Mouse (Mus musculus) neural tube, embryonic 13.5 days (tissue): Measurements from ENCODE around the gene Entpd3. TPM values are rescaled to one million over a fixed set of nuclear protein-coding genes. Genes with fewer than 3 reads are reported as not detected.

Experiments
- ATAC-seq: fragments of 200-750 bp; cut with Nextera tagmentation; 2 replicates; pipeline ENCODE4 v1.8.0; 2017; ENCODE audit warnings: low read depth, mild to moderate bottlenecking, moderate TSS enrichment, moderate library complexity
- H3K27ac ChIP-seq: fragments of 300-500 bp; sonication (generic); replicated peaks from 2 replicates; pipeline ENCODE4 v1.5.1; 2015; ENCODE audit warnings: moderate library complexity, mild to moderate bottlenecking, inconsistent platforms
- H3K27me3 ChIP-seq: fragments of 300-500 bp; sonication (generic); 2 replicates; pipeline ENCODE4 v1.6.1; 2015; ENCODE audit warnings: mild to moderate bottlenecking, inconsistent platforms
- H3K36me3 ChIP-seq: fragments of 300-500 bp; sonication (generic); 2 replicates; pipeline ENCODE4 v1.6.1; 2015; ENCODE audit warnings: mild to moderate bottlenecking, inconsistent platforms
- H3K4me1 ChIP-seq: fragments of 300-500 bp; sonication (generic); replicated peaks from 2 replicates; pipeline ENCODE4 v1.6.1; 2015; ENCODE audit warnings: inconsistent platforms
- H3K4me2 ChIP-seq: fragments of 300-500 bp; sonication (generic); 2 replicates; pipeline ENCODE4 v1.6.1; 2015; ENCODE audit warnings: inconsistent platforms, mild to moderate bottlenecking, moderate library complexity
- H3K4me3 ChIP-seq: fragments of 300-500 bp; sonication (generic); 2 replicates; pipeline ENCODE4 v1.5.1; 2015; ENCODE audit warnings: mild to moderate bottlenecking, inconsistent platforms
- H3K9ac ChIP-seq: fragments of 300-500 bp; sonication (generic); 2 replicates; pipeline ENCODE4 v1.6.1; 2015; ENCODE audit warnings: moderate library complexity, mild to moderate bottlenecking, inconsistent platforms
- H3K9me3 ChIP-seq: fragments of 300-500 bp; sonication (generic); 2 replicates; pipeline ENCODE4 v1.6.1; 2016; ENCODE audit warnings: inconsistent platforms
- WGBS: fragments of 180-500 bp; shearing (Covaris S2); methylation state at CpG from one replicate; pipeline ENCODE4 v1.1.7; 2015; 5-methylcytosine and 5-hydroxymethylcytosine counted together
- polyA plus RNA-seq: library from polyadenylated mRNA; unstranded; fragments of >200 nt; fragmentation: Nextera tagmentation; extraction: Ambion mirVana; gene quantifications from 2 replicates; pipeline ENCODE4 v1.2.1, GENCODE M21; 2015

The Entpd3 gene
- polyA plus RNA-seq, 1 experiment from 2014 or later, result 1.2 TPM

DNA sequence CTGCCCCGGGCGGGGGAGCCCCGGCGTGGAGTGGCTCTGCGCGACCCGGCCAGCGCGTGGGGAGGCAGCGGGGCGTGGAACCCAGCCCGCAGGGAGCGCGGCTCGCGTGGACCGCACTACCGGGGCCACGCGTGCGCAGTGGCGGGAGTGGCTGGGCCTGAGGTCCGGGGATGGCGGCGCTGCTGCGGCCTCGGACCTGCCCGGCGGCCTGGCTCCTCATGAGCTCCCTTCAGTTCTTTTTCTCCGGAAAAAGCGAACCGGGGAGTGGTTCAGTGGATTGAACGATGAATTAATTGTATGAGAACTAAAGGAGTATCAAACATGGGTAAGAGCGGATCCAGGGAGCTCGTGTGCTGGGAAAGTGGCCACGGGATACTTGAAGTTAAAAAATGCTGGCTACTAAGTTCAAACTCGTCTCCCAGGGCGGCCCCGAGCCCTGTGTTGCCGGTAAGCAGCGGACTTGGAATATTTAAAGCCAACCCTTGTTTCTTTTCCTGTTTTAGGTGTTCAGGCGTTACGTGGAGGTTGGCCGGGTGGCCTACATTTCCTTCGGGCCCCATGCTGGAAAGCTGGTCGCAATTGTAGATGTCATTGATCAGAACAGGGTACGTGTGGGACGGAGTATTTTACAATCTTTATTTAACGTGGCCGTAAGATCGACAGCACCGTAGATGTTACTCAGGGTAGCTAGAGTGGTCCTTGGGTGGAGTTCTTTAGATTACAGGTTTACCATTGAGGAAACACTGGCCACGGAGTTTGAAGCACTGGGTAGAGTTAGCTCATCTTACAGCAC lies 32.2 kb downstream of the Entpd3 start:
- peak; percentile 65 for ATAC-seq
- Histone ChIP-seq H3K27ac (peak overlapping the region; percentile 81), H3K4me3 (peak overlapping the region; percentile 88), H3K9ac (peak overlapping the region; percentile 93), H3K36me3 (peaks cover 39% of the 10 kb centered on the region), H3K9me3 (no peaks in the 10 kb centered on the region), H3K4me2 (peak overlapping the region; percentile 90), H3K27me3 (no peaks in the 10 kb centered on the region), H3K4me1 (peaks cover 31% of the 10 kb centered on the region)
- WGBS, result 1% methylated on average over 53 of the region's 53 CpGs

DNA sequence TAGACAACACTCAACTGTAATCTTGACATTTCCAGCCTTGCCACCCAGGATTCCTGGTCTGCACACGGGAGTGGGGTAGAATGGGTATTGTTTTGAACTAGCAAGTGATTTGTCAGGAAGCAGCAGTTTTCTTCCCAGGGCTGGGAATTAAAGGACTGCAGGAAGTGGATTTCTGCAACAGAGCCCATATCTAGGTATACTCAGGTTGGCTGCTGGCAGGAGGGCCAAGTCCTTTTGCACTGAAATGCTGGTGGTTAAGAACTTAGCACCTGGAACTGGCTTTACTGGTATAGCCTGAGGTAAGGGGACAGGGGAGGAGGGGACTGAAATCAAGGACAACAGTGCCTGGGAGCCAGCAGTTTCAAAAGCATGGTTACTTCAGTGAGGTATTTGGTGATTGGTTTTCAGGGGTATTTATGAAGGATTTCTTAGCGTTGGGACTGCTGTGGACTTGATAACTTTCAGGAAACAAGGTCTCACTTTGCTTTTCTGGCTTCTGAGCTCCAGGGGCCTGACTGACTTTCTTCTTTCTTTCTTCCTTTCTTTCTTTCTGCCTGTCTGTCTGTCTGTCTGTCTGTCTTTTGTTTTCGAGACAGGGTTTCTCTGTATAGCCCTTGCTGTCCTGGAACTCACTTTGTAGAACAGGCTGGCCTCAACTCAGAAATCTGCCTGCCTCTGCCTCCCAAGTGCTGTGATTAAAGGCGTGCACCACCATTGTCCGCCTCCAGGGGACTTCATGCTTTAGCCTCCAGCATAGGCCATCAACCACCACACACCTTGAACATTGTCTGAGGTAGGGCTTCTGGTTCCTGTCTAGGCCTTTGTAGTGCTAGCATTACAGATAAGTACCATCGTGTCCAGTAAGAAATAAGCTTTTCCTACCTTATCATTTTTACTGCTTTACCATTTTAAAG lies 36.4 kb downstream of the Entpd3 start:
- H3K4me2 ChIP-seq, result peak overlapping the region; percentile 89
- ATAC-seq, result no peak
- no peak overlapping the region for H3K9ac ChIP-seq
- no peaks in the 10 kb centered on the region for H3K9me3 ChIP-seq
- peak overlapping the region; percentile 67; the same call in 1 of the 2 replicates for H3K27ac ChIP-seq
- no peaks in the 10 kb centered on the region for H3K27me3 ChIP-seq
- peaks cover 29% of the 10 kb centered on the region for H3K4me1 ChIP-seq
- WGBS, result 56% methylated on average over 6 of the region's 6 CpGs
- H3K36me3 ChIP-seq, result peaks cover 39% of the 10 kb centered on the region
- H3K4me3 ChIP-seq, result peak overlapping the region; percentile 67; the same call in 1 of the 2 replicates

DNA sequence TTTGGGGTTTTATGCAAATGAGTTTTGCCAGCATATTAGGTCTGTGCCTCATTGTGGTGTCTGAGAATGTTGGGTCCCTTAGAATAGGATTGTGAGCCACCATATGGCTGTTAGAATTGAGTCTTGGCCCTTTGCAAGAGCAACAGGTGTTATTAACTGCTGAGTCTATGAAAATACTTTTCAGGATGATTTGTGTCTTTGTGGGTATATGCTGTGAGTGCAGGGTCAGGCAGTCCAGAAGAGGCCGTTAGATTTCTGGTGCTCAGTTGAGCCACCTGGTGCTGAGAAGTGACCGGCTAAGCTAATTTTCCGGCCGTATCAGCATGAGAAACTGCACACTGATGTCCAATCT lies 37.0 kb downstream of the Entpd3 start:
- 8% methylated on average over 4 of the region's 4 CpGs for WGBS
- no peak overlapping the region for H3K9ac ChIP-seq
- no peaks in the 10 kb centered on the region for H3K9me3 ChIP-seq

DNA sequence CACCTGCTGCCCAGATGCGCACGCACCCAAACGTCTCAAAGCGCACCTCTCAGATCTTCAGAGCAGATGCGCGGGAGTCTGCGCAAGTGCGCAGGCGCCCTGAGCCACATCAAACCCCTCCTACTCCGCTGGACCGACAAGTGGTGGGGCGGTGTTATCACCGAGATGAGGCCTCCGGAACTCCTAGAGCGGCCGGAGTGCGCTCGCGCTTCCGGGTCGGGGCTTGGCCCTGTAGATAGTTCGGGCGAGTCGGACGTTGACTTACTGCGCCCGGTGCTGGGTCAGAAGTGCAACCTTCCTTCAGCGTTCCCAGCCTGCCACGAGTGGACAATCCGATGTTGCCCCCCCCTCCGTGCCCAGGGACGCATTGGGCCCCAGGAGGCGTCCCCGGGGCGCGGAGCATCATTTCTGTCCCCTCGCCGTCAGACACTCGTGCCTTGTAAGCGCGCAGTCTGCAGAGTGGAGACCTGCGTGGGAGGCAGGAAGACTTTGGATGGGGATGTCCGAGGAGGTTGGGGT lies 37.6 kb downstream of the Entpd3 start:
- Histone ChIP-seq H3K27ac (peak overlapping the region; percentile 67), H3K9ac (peak overlapping the region; percentile 92), H3K4me2 (peak overlapping the region; percentile 89), H3K36me3 (peaks cover 39% of the 10 kb centered on the region), H3K4me1 (peaks cover 28% of the 10 kb centered on the region), H3K9me3 (no peaks in the 10 kb centered on the region), H3K4me3 (peak overlapping the region; percentile 67), H3K27me3 (no peaks in the 10 kb centered on the region)
- ATAC-seq, result peak; percentile 92
- under 1% methylated on average over 43 of the region's 43 CpGs for WGBS

More for the DNA sequence above, 37.0 kb downstream of the Entpd3 start:
- Histone ChIP-seq H3K36me3 (peaks cover 39% of the 10 kb centered on the region), H3K4me2 (peak overlapping the region; percentile 89), H3K27ac (peak overlapping the region; percentile 67; the same call in 1 of the 2 replicates), H3K4me1 (peaks cover 29% of the 10 kb centered on the region), H3K4me3 (peak overlapping the region; percentile 67), H3K27me3 (no peaks in the 10 kb centered on the region)
- no peak for ATAC-seq

DNA sequence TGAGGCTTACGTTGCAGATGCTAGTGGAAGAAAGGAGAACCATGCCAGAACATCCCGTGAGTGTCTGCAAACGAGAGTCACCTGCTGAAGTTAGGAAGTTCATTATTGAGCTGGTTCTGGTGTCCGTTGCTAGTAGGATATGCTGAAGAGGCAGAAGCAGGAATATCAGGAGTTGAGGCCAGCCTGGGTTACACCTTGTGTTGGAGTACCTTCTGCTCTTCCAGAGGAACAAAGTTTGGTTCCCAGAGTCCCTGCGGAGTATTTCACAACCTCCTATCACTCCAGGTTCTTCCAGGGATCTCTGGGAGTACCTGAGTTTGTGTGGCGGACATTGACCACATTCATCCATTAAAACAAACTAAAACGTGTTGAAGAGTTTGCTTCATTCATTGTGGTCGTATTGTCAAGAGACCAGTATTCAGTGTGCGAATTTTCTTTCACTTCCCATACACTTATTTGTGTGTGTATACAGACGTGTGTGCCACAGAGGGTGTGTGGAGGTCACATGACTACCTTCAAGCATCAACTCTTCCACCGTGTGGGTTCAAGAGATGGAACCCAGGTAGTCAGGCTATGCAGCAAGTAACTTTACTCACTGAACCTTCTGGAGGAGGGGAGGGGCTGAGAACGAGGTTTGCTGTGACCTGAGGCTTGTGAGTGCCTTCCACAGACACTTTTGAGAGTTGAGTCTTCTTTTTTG lies 38.2 kb downstream of the Entpd3 start:
- no peak; the same call in 1 of the 2 replicates for ATAC-seq
- 60% methylated on average over 12 of the region's 12 CpGs for WGBS
- Histone ChIP-seq H3K4me1 (peaks cover 28% of the 10 kb centered on the region), H3K4me3 (peak overlapping the region; percentile 67), H3K4me2 (peak overlapping the region; percentile 89), H3K27me3 (no peaks in the 10 kb centered on the region), H3K9ac (peak overlapping the region; percentile 92), H3K9me3 (no peaks in the 10 kb centered on the region), H3K27ac (peak overlapping the region; percentile 67), H3K36me3 (peaks cover 35% of the 10 kb centered on the region)

DNA sequence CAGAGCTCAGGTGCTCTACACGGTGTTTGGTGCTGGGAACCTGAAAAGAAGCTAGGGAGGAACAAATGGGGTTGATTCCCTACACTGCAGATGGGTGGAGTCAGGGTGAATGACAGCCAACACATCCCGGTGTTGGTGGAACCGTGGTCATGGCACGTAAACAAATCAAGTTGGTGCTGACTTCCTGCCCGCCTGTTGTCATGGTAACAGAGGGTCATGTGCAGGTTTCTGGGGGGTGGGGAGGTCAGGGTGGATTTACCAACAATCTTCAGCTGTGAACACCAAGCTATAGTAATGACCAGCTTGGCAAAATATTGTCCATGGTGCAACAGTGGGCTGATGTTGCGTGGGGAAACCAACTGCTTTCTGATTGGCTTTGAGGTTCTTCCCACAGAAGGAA lies 39.1 kb downstream of the Entpd3 start:
- no peak overlapping the region for H3K4me3 ChIP-seq
- ATAC-seq, result no peak
- H3K4me1 ChIP-seq, result peaks cover 34% of the 10 kb centered on the region
- no peaks in the 10 kb centered on the region for H3K27me3 ChIP-seq
- peaks cover 27% of the 10 kb centered on the region for H3K36me3 ChIP-seq
- 50% methylated on average over 6 of the region's 6 CpGs for WGBS
- no peak overlapping the region for H3K9ac ChIP-seq
- no peak overlapping the region for H3K4me2 ChIP-seq
- no peaks in the 10 kb centered on the region for H3K9me3 ChIP-seq
- H3K27ac ChIP-seq, result no peak overlapping the region

DNA sequence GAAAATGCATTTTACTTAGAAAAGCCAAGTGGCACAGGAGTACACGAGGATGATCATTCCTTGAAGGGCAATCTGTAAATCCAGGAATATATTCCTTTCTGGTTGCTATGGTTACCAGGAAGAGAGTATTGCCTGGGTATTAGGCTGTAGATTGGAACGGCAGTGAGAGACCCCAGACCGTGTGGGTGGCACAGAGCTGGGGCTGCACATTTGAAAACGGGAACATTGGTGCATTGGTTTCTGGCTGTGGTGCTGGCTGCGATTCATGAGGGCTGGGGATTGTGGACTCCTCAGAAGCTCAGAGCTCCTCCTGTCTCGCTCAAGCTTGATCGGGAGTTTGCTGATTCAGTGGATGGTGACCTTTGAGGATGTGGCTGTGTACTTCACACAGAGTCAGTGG lies 40.2 kb downstream of the Entpd3 start:
- no peak overlapping the region for H3K27ac ChIP-seq
- no peaks in the 10 kb centered on the region for H3K9me3 ChIP-seq
- H3K4me2 ChIP-seq, result no peak overlapping the region
- no peak for ATAC-seq
- H3K36me3 ChIP-seq, result peaks cover 16% of the 10 kb centered on the region
- WGBS, result 77% methylated on average over 7 of the region's 7 CpGs
- no peak overlapping the region for H3K4me3 ChIP-seq
- no peaks in the 10 kb centered on the region for H3K27me3 ChIP-seq
- H3K9ac ChIP-seq, result no peak overlapping the region
- peaks cover 34% of the 10 kb centered on the region for H3K4me1 ChIP-seq

DNA sequence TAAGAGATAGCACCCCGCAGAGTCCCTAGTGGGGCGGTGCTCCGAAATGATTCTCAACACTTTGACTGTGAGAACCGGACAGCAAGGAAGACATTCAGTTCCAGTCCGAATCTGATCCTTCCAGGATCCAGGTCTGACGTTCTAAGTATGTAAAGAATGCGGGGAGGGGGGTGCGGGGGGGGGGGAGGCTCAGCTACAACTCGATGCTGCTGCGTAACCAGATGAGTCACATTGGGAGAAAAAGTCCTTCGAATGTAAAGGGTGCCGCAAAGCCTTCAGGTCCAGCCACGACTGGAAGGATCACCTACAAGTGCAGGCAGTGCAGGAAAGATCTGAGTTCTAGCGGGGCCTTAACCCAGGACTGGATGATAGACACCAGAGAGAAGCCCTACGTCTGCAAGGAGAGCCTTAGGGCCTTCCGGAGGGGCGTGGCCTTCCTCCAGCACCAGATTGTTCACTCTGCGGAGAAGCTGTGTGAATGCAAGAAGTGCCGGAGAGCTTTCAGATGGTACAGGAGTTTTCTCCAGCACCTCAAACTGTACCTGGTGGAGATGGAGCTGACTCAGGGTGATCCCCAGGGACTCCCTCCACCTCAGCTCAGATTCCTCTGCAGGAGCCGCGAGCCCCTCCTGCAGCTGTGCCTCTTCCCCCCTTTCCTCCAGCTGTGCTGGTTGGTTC lies 42.5 kb downstream of the Entpd3 start:
- H3K27ac ChIP-seq, result no peak overlapping the region
- H3K4me2 ChIP-seq, result peak overlapping the region; percentile 62
- H3K9ac ChIP-seq, result peak overlapping the region; percentile 63
- H3K27me3 ChIP-seq, result no peaks in the 10 kb centered on the region
- H3K4me1 ChIP-seq, result peaks cover 23% of the 10 kb centered on the region
- WGBS, result 29% methylated on average over 21 of the region's 21 CpGs
- no peaks in the 10 kb centered on the region for H3K36me3 ChIP-seq
- peak; percentile 28; the same call in 1 of the 2 replicates for ATAC-seq
- peak overlapping the region; percentile 30 for H3K4me3 ChIP-seq
- H3K9me3 ChIP-seq, result no peaks in the 10 kb centered on the region

DNA sequence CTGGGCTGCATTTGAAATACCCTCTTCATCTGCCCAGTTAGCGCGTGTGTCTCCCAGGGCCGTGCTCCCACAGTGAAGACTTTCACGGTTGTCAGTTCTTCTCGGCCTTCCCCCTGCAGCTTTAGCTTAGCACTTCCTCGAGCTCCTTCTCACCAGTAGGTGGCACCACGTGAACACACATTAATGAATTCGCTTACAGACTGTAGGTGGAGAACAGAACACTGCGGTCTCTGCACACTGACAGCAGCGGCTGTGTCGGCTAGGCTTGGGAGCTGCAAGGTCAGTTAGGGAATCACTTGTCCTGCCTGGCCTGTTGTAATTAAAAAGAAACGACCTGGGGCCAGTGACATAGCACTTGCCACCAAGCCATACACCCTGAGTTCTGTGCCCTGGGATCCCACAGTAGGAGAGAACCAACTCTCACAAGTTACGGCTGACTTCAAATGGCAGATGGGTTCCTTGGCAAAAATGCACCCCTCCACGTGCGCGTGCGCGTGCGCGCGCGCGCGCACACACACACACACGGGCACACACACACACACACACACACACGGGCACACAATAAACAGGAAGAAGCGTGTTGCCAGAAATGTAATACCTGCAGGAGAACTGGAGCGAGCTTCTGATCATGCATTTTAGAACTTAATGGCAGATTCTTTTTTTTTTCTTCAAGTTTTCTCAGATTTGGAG lies 43.1 kb downstream of the Entpd3 start:
- Histone ChIP-seq H3K4me1 (peaks cover 19% of the 10 kb centered on the region), H3K9ac (peak overlapping the region; percentile 63), H3K4me2 (peak overlapping the region; percentile 62), H3K4me3 (peak overlapping the region; percentile 30), H3K9me3 (no peaks in the 10 kb centered on the region), H3K36me3 (no peaks in the 10 kb centered on the region), H3K27me3 (no peaks in the 10 kb centered on the region), H3K27ac (0 out of 2 replicates have a peak overlapping the region, but pooled peaks have one; percentile 38)
- WGBS, result 10% methylated on average over 28 of the region's 28 CpGs
- peak; percentile 80 for ATAC-seq

DNA sequence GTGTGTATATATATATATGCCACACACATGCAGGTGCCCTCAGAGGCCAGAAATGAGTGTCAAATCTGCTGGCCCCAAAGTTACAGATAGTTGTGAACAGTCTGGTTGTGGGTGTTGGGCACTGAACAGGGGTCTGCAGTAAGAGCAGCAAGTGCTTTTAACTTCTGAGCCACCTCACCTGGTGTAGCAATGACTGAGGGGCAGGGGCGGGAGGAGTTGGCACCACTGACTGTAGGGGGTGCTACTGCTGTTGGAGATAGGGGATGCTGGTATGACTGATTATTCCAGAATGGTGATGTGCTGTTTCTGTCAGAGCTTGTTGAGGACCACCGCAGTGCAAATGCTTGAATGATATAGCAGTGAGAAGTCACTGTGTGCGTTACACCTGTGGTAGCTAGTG lies 43.7 kb downstream of the Entpd3 start:
- no peaks in the 10 kb centered on the region for H3K9me3 ChIP-seq
- H3K9ac ChIP-seq, result peak overlapping the region; percentile 22; the same call in 1 of the 2 replicates
- H3K4me1 ChIP-seq, result peaks cover 15% of the 10 kb centered on the region
- WGBS, result 80% methylated on average over 3 of the region's 3 CpGs
- H3K36me3 ChIP-seq, result no peaks in the 10 kb centered on the region
- H3K4me3 ChIP-seq, result no peak overlapping the region
- H3K27me3 ChIP-seq, result no peaks in the 10 kb centered on the region
- peak overlapping the region; percentile 62 for H3K4me2 ChIP-seq
- no peak overlapping the region for H3K27ac ChIP-seq
- ATAC-seq, result no peak

DNA sequence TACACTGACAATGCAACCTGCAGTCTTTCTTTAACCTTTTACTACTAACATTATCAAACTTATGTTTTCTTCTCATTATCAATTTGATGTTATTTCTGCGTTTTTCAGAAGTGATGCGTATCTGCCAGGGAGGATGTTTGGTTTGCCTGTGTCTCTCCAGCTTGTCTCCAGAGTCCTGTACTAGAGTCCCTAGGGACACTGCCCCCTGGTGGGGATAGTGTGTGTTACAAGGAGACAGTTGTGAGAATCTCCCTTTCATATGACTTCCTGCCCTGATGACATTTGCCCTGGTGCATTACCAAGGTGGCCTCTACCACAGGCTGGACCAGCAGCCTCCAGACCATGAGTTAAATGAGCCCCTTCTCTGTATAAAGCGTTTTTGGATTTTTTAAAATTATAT lies 46.9 kb downstream of the Entpd3 start:
- Histone ChIP-seq H3K4me3 (no peak overlapping the region), H3K9ac (no peak overlapping the region), H3K9me3 (no peaks in the 10 kb centered on the region), H3K4me1 (peaks cover 15% of the 10 kb centered on the region), H3K27ac (no peak overlapping the region), H3K27me3 (no peaks in the 10 kb centered on the region), H3K36me3 (no peaks in the 10 kb centered on the region), H3K4me2 (no peak overlapping the region)
- ATAC-seq, result no peak
- WGBS, result 13% methylated on average over 3 of the region's 3 CpGs
